Mouse (Mus musculus): ENCODE results near the gene Psmg4.

The Psmg4 gene

GRCm38 (mm10) chr13:34162491-34163303, at the start of gene Psmg4:
Gene Psmg4 (plus strand): TSS chr13:34162964.
- peak; percentile 94 for DNase-seq (ENCODE audit: low spot score in 2 of 2)

GRCm38 (mm10) chr13:34113086-34113485, 49.7 kb upstream of the Psmg4 start:
- no peak for DNase-seq (ENCODE audit: low spot score in 2 of 2)

GRCm38 (mm10) chr13:34114654-34115053, 48.1 kb upstream of the Psmg4 start:
- no peak for DNase-seq (ENCODE audit: low spot score in 2 of 2)

- DNase-seq (ENCODE audit: low spot score in 2 of 2), result no peak
These were observed 46.3 kb upstream of the Psmg4 start for GRCm38 (mm10) chr13:34116508-34116907.

GRCm38 (mm10) chr13:34118816-34119215, 43.9 kb upstream of the Psmg4 start:
- DNase-seq (ENCODE audit: low spot score in 2 of 2), result peak in 1 of 2 experiments; percentile 11

- no peak for DNase-seq (ENCODE audit: low spot score in 2 of 2)
These were observed 43.4 kb upstream of the Psmg4 start for GRCm38 (mm10) chr13:34119406-34119805.

GRCm38 (mm10) chr13:34120536-34120935, 42.2 kb upstream of the Psmg4 start:
- no peak for DNase-seq (ENCODE audit: low spot score in 2 of 2)

GRCm38 (mm10) chr13:34125711-34126110, 37.1 kb upstream of the Psmg4 start:
- no peak for DNase-seq (ENCODE audit: low spot score in 2 of 2)

- DNase-seq (ENCODE audit: low spot score in 2 of 2), result no peak
These were observed 34.3 kb upstream of the Psmg4 start for GRCm38 (mm10) chr13:34128276-34129114.

GRCm38 (mm10) chr13:34129485-34130225, 33.1 kb upstream of the Psmg4 start:
- DNase-seq (ENCODE audit: low spot score in 2 of 2), result peak in 1 of 2 experiments; percentile 24

GRCm38 (mm10) chr13:34130226-34130731, 32.5 kb upstream of the Psmg4 start, which contains the start of gene Tubb2b:
Gene Tubb2b (minus strand): TSS chr13:34130466.
- peak; percentile 9 to 36 for DNase-seq (ENCODE audit: low spot score in 2 of 2)

GRCm38 (mm10) chr13:34131011-34131707, 31.6 kb upstream of the Psmg4 start:
- DNase-seq (ENCODE audit: low spot score in 2 of 2), result peak in 1 of 2 experiments; percentile 27

GRCm38 (mm10) chr13:34131708-34132060, 31.1 kb upstream of the Psmg4 start:
- peak; percentile 65 to 68 for DNase-seq (ENCODE audit: low spot score in 2 of 2)

GRCm38 (mm10) chr13:34132299-34132698, 30.5 kb upstream of the Psmg4 start:
- DNase-seq (ENCODE audit: low spot score in 2 of 2), result no peak

GRCm38 (mm10) chr13:34132875-34133274, 29.9 kb upstream of the Psmg4 start:
- no peak for DNase-seq (ENCODE audit: low spot score in 2 of 2)

- DNase-seq (ENCODE audit: low spot score in 2 of 2), result no peak
These were observed 29.3 kb upstream of the Psmg4 start for GRCm38 (mm10) chr13:34133326-34134071.

- DNase-seq (ENCODE audit: low spot score in 2 of 2), result no peak
These were observed 28.5 kb upstream of the Psmg4 start for GRCm38 (mm10) chr13:34134276-34134675.

- DNase-seq (ENCODE audit: low spot score in 2 of 2), result no peak
These were observed 26.2 kb upstream of the Psmg4 start for GRCm38 (mm10) chr13:34136605-34137004.

GRCm38 (mm10) chr13:34143389-34143788, 19.4 kb upstream of the Psmg4 start:
- no peak for DNase-seq (ENCODE audit: low spot score in 2 of 2)

- no peak for DNase-seq (ENCODE audit: low spot score in 2 of 2)
These were observed 15.8 kb upstream of the Psmg4 start for GRCm38 (mm10) chr13:34146916-34147315.

Measured in natural killer cell, adult 2 months (primary cell).